Mouse (Mus musculus) left cerebral cortex, adult 11 months (tissue): Measurements from ENCODE around the gene Acsm5.
"Not testable (repeated sequence)": the region's sequence is repeated elsewhere in the genome, so short reads cannot be mapped to it uniquely, and the experiment has no call there.

Experiments used
- DNase-seq: peaks from one replicate; pipeline ENCODE4 v3.0.0; 2022; ENCODE audit warnings: low spot score

Gene Acsm5

GRCm38 (mm10) chr7:119550471-119551222 is 31.4 kb downstream of the Acsm5 start:
- no peak for DNase-seq

GRCm38 (mm10) chr7:119554040-119554439 is 34.8 kb downstream of the Acsm5 start, which contains the start of gene Acsm2:
Gene Acsm2 (plus strand): TSS chr7:119554340.
- no peak for DNase-seq

GRCm38 (mm10) chr7:119559789-119560451 is 40.7 kb downstream of the Acsm5 start:
- DNase-seq, result no peak

- no peak for DNase-seq
These were observed 41.2 kb downstream of the Acsm5 start for GRCm38 (mm10) chr7:119560452-119560835.

GRCm38 (mm10) chr7:119561441-119561840 is 42.2 kb downstream of the Acsm5 start:
- no peak for DNase-seq

- not testable (repeated sequence) for DNase-seq
These were observed 43.2 kb downstream of the Acsm5 start for GRCm38 (mm10) chr7:119562476-119562875.

- no peak for DNase-seq
These were observed 75.4 kb downstream of the Acsm5 start for GRCm38 (mm10) chr7:119594530-119595107.
